Mouse (Mus musculus): Measurements from ENCODE around the gene Inpp5f.
"Not testable (repeated sequence)": the region's sequence is repeated elsewhere in the genome, so short reads cannot be mapped to it uniquely, and the experiment has no call there.

Gene Inpp5f

GRCm38 (mm10) chr7:128592118-128592935 lies 18.8 kb upstream of the Inpp5f start:
- no peak for DNase-seq (ENCODE audit: extremely low spot score, low read depth, low spot score)

DNA sequence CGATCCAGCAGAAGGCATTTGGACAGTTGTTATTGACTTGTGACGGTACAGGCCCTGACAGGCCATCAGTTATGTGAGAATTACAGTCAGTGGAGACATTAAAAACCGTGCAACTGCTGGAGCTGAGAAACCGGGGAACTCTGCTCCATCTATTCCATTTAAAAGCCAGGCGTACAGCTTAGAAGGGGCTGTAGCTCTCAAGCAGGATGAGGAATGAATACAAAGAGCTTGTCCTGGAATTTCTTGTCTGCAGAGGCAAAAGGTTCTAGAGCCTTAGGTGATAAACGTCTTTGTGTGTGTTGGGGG lies 18.2 kb upstream of the Inpp5f start:
- no peak for DNase-seq (ENCODE audit: extremely low spot score, low read depth, low spot score)

DNA sequence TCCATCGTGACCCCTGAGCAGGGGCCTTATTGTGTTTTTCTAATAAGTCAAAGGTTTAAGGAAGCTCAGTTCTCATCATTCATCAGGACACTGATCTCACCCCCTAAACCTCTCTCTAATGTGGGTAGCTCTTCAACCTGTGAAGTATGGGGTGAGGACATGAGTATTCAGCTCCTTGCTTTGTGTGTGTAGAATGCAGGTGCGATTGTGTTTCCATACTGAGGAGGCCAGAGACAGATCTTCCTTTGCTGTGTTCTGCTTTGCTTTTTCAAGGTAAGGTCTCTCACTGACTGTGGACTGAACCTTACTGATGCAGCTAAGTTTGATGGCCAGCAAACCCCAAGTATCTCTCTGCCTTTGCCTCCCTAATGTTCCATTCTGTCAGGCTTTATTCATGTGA lies 14.9 kb upstream of the Inpp5f start:
- DNase-seq (ENCODE audit: extremely low spot score, low read depth, low spot score): no peak

GRCm38 (mm10) chr7:128599072-128599471 lies 12.1 kb upstream of the Inpp5f start:
- DNase-seq (ENCODE audit: extremely low spot score, low read depth, low spot score): no peak

- no peak for DNase-seq (ENCODE audit: extremely low spot score, low read depth, low spot score)
These were observed 9.3 kb upstream of the Inpp5f start for GRCm38 (mm10) chr7:128601826-128602225.

DNA sequence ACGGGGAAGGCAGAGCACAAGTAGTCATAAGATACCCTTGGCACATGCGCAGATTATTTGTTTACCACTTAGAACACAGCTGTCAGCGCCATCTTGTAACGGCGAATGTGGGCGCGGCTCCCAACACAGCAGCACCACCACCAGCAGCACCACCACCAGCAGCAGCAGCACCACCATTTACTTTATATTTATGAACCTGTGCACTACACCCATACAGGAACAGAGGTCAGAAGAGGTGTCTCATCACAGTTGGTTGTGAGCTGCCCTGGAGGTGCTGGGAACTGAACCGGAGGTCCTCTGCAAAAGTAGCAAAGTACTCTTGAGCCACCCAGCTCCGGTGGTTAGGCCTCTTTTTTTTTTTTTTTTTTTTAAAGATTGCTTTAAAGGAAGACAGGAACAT lies 1.2 kb upstream of the Inpp5f start:
- DNase-seq (ENCODE audit: extremely low spot score, low read depth, low spot score): not testable (repeated sequence)

DNA sequence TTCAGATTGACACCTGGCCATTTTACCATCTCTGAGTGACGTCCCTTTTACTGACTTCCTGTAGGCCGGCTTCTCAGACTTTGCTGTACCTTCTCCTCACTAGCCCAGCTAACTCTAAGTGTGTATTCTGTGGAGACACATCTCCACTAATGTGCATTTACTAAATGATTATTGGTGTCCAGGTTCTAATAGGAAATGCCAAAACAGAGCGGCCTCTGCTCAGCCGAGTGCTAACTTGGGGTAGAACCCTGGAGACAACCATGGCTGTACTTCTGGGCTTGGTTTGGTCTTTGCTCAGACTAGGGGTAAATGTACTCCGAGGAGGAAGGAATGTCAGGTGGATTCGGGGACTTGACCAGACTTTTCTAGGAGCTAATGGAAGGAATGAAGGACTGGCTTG lies 638 bp upstream of the Inpp5f start:
- DNase-seq (ENCODE audit: extremely low spot score, low read depth, low spot score): no peak

DNA sequence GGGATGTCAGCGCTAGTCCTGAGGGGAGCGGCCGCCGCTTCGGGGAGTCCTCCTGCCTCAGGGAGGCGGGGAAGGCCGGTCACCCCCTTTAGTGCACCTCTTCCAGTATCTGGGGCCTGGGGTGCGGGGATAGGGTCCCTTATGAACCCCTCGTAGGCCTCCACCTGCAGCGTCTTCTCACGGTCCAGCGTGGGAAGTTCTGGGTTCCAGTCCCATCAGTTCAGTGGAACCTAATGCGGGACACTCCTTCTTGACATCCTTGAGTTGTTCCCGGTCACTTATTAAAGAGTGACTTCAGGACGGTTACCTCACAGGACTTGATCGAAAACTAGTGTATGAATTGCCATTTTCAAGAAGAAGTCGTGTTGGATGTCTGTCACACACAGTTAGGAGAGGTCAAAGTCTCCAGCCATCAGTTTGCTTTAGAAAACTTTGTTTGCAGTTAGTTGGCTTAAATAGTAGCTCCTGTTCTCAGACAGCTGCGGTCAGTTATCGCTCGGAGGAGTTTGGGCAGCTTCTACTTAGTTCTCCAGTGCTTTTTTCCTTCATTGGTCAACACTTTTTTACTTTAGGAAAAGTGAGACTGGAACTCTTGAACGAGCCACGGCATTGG lies 777 bp downstream of the Inpp5f start:
- no peak for DNase-seq (ENCODE audit: extremely low spot score, low read depth, low spot score)

- no peak for DNase-seq (ENCODE audit: extremely low spot score, low read depth, low spot score)
These were observed 1.5 kb downstream of the Inpp5f start for GRCm38 (mm10) chr7:128612521-128613181.

GRCm38 (mm10) chr7:128613578-128613977 lies 2.5 kb downstream of the Inpp5f start:
- DNase-seq (ENCODE audit: extremely low spot score, low read depth, low spot score): no peak

DNA sequence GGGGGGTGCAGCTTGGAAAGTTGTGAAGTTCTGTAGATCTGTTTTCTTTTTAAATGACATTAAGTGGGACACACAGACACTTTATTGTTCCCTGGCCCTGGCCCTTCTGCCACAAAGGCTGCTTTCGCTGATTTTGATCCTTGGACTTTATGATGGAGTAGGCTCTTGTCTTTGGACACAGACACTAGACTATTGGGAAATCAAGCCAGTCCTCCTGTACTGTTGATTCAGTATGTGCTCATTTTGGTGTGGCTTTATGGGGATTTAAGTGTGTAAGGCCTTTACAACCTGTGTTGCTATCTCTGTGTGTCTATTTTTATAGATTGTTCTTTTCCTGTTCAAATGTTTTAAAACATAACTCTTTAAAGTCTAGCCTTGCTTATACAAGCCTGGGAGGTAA lies 6.5 kb downstream of the Inpp5f start:
- no peak for DNase-seq (ENCODE audit: extremely low spot score, low read depth, low spot score)

DNA sequence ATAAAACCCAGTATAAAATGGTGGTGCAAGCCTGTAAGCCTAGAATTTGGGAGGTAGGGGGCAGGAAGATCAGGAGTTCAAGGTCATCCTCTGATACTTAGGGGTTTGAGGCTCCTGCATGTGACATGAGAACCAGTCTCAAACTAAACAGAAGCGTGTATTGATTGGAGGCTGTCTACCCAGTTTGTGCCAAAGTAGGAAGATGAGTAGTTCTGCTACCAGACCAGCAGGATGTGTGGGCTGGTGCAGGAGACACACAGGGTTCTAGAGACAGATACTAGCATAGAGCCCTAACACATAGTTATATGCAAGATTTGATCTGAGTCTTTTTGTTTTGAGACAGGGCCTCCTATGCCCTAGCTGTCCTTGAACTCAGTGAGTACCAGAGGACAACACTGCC lies 9.1 kb downstream of the Inpp5f start:
- DNase-seq (ENCODE audit: extremely low spot score, low read depth, low spot score): no peak

- no peak for DNase-seq (ENCODE audit: extremely low spot score, low read depth, low spot score)
These were observed 11.3 kb downstream of the Inpp5f start for GRCm38 (mm10) chr7:128622266-128622961.

- DNase-seq (ENCODE audit: extremely low spot score, low read depth, low spot score): no peak
These were observed 11.9 kb downstream of the Inpp5f start for GRCm38 (mm10) chr7:128622994-128623393.

GRCm38 (mm10) chr7:128625382-128625781 lies 14.3 kb downstream of the Inpp5f start:
- no peak for DNase-seq (ENCODE audit: extremely low spot score, low read depth, low spot score)

GRCm38 (mm10) chr7:128626601-128627000 lies 15.5 kb downstream of the Inpp5f start:
- no peak for DNase-seq (ENCODE audit: extremely low spot score, low read depth, low spot score)

DNA sequence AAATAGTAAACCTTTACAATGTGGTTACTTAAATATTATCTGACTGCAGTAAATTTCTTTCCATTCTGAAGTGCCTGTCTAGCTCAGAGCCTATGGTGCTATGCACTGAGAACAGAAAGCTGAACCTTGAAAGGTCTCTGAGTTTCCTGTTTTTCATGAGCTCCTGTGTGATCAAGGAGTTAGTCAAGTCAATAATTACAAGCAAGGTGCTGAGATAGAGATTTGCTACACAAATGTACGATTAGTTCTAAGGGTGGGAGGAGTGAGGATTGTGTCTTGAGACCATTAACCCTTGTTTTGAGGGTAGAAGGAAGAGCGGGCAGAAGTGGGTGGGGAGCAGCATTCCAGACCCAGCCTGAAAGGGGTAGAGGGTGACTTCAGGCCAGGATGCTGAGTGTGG lies 16.1 kb downstream of the Inpp5f start:
- DNase-seq (ENCODE audit: extremely low spot score, low read depth, low spot score): no peak

DNA sequence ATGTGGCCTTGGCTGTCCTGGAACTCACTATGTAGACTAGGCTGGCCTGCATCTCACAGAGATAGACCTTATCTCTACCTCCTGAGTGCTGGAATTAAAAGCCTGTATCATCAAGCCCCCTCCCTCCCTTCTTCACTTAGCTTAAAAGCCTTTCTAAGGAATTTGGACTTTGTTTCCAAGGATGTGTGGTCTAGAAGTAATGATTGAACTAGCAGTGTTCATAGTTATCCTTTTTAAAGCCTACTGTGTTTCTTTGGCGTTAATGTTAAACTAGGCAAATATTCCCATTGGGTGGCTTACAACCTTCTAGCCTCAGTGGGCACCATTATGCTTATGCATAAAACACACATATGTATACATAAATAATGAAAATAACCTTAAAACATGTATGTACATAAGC lies 16.6 kb downstream of the Inpp5f start:
- DNase-seq (ENCODE audit: extremely low spot score, low read depth, low spot score): no peak

- DNase-seq (ENCODE audit: extremely low spot score, low read depth, low spot score): no peak
These were observed 22.0 kb downstream of the Inpp5f start for GRCm38 (mm10) chr7:128633156-128633555.

- no peak for DNase-seq (ENCODE audit: extremely low spot score, low read depth, low spot score)
These were observed 28.9 kb downstream of the Inpp5f start for GRCm38 (mm10) chr7:128639925-128640485.

DNA sequence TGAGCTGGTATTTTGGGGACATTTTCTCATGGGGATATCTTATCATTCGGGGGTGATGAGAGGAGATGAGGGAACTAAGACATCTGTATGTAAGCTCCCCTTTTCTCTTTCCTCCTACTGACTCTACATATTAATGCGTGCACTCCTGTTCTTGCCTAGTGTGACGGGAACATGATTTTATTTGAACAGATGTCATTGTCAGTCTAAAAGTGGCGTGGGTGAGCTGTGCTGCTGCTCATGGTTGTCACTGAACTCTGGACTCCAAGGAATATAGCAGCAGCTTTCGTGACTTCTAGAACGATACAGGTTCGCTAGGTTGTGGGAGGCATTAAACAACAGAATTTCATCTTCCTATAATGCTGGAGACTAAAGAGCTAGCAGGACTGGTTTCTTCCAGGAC lies 30.4 kb downstream of the Inpp5f start:
- DNase-seq (ENCODE audit: extremely low spot score, low read depth, low spot score): no peak

Measured in hindlimb bud, embryonic 11.5 days (tissue).